Mouse (Mus musculus): Measurements from ENCODE around the gene Fam210b.
"Not testable (repeated sequence)": the region's sequence is repeated elsewhere in the genome, so short reads cannot be mapped to it uniquely, and the experiment has no call there.

Gene Fam210b

GRCm38 (mm10) chr2:172345258-172345738, at the start of gene Fam210b:
Gene Fam210b, plus strand, starts transcription at chr2:172345565.
- CTCF ChIA-PET = no interaction called here

DNA sequence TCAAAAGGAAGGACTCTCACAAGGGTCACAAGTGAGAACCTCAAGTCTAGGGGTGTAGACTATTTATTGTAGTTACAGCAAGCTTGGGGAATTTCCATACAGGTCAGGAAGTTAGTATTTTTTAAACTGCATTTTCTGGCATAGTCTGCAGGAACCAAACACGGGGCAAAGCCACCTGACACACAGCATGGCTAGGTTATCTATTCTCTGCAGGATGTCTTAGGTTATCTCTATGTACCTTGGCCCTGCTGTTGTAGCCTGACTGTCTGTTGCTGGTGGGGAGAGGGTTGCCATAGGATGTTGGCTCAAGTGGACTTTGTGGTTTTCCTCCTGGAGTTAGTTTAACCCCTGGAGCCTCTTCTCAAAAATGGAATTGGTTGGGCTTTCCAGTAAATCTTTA, 47.3 kb upstream of the Fam210b start:
- CTCF ChIA-PET = no interaction called here

GRCm38 (mm10) chr2:172298542-172298941, 46.8 kb upstream of the Fam210b start:
- CTCF ChIA-PET = no interaction called here

DNA sequence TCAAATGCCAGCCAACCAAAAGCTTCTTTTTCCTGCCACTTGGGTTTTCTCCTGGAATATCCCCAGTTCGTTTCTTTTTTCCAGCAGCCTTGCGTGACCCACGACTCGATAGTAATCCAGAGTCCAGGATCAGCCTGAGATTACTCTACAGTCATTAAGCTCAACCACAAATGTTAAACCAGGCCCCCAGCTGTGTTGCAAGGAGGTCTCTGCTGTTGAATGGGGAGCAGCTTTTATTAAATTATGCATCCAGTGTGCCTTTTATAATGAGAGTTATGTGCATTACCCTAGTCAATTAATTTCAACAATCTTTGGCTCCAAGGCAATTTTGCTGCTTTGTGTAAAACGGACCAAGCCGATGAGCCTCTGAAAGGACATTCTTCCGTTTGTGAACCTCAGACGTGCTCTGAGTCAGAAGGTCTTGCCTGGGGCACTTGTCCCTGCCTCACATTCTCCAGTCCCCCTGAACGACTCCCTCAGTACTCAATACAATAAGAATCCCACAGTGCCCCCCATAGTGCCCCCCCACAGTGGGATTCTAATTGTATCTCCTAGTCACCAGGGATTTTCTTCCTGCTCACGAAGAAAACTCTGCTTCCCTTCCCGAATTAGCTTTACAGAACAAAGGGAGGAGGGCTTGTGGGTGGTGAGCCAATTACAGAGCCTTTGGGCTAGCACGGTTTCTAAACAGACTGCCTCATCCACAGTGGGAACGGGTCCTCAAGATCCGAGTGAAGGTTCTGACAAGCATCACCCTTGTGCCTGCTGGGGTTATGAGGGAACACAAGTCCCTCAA, 46.0 kb upstream of the Fam210b start:
- CTCF ChIA-PET = no interaction called here

DNA sequence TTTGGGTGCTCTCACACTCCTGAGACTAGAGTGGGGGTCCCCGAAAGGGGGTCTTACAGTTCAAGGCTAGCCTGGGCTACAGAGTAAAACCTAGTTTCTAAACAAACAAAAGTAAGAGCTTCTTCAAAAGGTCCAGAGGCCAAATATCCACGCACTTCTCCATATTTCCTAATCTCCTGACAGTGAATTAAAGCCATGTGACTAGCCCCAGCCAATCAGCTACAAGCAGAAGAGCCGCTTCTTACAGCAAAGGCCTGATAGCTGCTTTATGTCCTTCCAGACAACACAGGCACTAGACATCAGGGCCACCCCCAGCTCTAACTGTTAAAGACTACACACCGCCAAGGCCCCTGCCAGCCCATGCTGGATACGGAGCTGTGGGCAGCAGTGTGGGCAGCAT, 43.0 kb upstream of the Fam210b start:
- CTCF ChIA-PET = interaction anchor here (0.6 kb wide), 1 partner anchor 647 kb away, joined by 4 read pairs; no protein-coding TSS in a partner anchor

GRCm38 (mm10) chr2:172304118-172304708, 41.2 kb upstream of the Fam210b start:
- CTCF ChIA-PET = no interaction called here

DNA sequence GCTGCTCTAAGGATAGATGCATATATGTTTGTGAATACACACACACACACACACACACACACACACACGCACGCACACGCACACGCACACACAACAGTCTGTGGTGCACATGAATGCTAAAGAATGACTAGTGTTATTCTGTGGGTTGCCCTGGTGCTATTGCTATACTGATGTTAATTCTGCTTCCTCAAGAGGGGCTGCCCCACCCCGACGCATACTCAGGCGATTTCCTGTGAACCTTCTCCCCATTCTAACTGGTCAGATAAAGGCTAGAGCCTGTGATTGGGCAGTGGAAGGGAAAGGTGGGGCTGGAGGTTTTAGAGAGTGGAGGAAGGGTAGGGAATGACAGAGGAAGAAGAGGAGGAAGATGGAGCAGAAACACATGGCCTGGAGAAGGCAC, 39.8 kb upstream of the Fam210b start:
- CTCF ChIA-PET = not testable (repeated sequence)

GRCm38 (mm10) chr2:172306544-172306943, 38.8 kb upstream of the Fam210b start:
- CTCF ChIA-PET = no interaction called here

- CTCF ChIA-PET = no interaction called here
These were observed 33.6 kb upstream of the Fam210b start for GRCm38 (mm10) chr2:172311731-172312130.

GRCm38 (mm10) chr2:172320878-172321277, 24.5 kb upstream of the Fam210b start:
- CTCF ChIA-PET = interaction anchor here (0.6 kb wide), 1 partner anchor 32 kb away, joined by 9 read pairs; no protein-coding TSS in a partner anchor

- CTCF ChIA-PET = no interaction called here
These were observed 17.1 kb upstream of the Fam210b start for GRCm38 (mm10) chr2:172328248-172328647.

DNA sequence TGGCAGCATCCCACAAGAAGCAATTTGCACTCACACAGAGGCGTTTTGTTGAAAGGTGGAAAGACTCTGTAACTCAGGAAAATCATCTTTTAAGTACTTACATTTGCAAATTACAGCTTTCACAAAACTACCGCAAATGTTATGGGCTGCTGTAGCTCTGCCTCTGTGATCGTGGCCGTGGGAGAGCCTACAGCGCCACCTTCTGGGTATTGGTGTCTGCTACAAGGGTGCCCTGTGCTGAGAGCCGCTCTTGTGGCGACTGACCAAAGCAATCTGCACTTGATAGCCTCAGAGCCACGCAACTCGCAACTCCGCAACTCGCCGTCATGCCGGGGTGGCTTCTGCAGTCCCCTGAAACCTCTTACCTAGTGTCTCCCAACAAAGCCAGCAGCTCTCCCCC, 16.2 kb upstream of the Fam210b start:
- CTCF ChIA-PET = no interaction called here

DNA sequence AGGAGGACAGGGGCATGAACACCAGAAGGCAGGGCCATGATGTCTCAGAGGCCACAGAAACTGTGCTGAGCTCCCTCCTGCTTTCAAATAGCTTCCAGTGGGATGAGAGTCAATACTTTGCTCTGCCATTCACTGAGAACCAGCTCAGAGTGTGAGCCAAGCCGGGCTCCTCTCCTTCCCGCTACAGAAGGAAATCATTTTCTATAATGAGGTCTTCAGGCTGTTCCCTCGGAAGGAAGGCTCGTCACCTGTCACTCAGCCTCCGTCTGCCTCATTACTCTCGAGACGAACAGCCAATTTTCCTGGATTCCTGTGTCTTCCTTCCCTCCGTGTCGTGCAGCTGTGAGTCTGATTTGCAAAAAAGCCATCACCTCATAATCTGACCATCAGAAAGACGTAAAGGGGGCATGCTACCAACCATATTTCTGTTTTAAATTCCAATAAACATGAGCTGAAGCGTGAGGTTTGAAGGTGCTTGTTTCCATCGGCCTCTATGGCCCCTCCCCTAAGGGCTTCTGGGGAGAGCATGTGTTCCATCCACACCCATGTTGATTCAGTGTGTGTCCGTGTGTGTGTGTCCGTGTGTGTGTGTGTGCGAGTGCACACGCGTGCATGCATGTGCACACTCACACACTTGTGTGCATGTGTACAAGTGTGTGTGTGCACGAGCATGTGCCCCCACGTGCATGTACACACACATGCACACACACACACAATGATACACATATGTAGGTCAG, 7.0 kb upstream of the Fam210b start:
- CTCF ChIA-PET = no interaction called here

GRCm38 (mm10) chr2:172340936-172341335, 4.4 kb upstream of the Fam210b start:
- CTCF ChIA-PET = no interaction called here

GRCm38 (mm10) chr2:172341606-172342005, 3.8 kb upstream of the Fam210b start:
- CTCF ChIA-PET = no interaction called here

DNA sequence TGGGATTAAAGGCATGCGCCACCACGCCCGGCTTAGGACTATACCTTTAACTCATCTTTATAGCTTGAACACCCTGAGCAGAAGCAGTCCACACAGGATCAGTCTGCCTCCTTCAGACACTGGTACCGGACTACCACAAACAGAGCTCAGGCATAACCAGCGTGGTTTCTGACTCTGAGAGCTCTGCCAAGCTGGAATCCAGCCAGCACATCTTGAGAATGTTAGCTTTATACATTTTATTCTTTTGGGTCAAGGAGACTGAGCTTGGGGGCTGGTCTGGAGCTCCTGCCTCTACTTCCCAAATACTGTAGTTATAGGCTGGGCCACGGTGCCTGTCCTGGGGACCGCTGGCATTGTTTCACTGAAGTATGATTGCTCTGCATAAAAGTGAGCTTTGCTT, 1.6 kb upstream of the Fam210b start:
- CTCF ChIA-PET = no interaction called here

- CTCF ChIA-PET = no interaction called here
These were observed 696 bp upstream of the Fam210b start for GRCm38 (mm10) chr2:172344669-172345068.

DNA sequence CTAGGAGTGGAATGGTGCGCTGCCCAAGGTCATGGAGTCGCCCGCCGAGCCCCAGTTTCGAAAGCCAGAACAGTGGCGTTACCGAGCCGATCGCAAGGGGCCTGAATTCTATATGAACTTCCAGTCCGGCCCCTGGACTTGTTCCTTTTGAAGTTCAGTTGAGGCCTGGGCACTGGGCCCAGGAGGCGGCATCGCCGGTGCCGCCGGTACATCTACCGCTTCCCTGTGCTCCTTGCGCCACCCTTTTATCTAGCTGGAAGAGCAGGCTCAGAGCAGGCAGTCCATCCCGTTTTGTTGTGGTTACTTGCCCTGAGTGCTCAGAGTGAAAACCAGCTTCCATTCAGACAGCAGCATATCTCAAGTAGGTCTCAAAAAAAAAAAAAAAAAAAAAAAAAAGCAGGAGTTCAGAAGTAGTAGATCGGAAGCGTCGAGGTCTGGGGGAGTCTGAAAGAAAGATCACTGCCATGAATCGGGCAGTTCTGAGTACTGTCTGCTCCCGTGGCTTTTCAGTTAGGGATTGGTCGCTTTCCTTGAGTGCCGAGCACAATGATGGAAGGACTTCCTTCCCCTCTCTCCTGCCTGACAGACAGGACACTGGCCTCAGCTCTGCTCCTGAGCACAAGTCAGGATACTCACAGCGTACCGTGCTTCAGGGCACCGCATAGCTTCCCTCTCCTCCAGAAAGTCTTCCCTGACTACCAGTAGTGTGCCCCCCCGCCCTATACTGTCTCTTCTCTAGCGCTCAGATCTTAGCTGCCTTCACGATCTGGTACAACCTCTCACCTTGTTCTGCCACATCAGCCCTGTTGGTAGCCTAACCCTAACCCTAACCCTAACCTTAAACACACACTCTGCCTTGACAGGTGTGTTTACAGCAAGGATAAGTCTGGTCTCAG, 917 bp downstream of the Fam210b start:
- CTCF ChIA-PET = interaction anchor here (0.6 kb wide), 2 partner anchors 25 to 52 kb away, joined by 3 to 4 read pairs; no protein-coding TSS in a partner anchor

GRCm38 (mm10) chr2:172346933-172347611, 1.7 kb downstream of the Fam210b start:
- CTCF ChIA-PET = no interaction called here

- CTCF ChIA-PET = interaction anchor here (0.6 kb wide), 1 partner anchor 214 kb away, joined by 5 read pairs; no protein-coding TSS in a partner anchor
These were observed 3.1 kb downstream of the Fam210b start for GRCm38 (mm10) chr2:172348297-172348950.

All from spleen, embryonic (tissue).